Mouse (Mus musculus): Measurements from ENCODE around the gene Kcnj10. TPM values are rescaled to one million over a fixed set of nuclear protein-coding genes. Genes with fewer than 3 reads are reported as not detected.

Kcnj10 gene
- total and polyA plus RNA-seq, 2 experiments from 2014 or later, result 2.9 to 4.1 TPM

DNA sequence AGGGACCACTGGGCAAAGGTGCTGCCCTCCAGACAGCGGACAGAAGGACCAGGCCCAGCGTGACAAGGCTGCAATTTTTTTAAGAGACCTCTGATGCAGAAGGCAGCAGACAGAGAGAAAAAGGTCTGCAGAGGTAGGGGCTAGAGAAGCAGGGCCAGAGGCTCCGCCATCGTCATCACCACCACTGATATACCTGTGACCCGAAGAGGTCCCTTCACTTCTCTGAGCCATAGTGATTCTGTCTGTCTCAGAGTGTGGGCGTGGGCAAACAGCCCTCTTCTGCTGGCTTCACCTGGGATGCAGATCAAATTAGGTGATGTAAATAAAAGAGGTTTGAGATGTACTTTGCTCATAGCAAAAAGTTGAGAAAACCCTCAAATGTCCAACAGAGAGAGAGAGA is 11.4 kb upstream of the Kcnj10 start:
- Histone ChIP-seq H3K36me3 (ENCODE audit: insufficient read depth) (no peaks in the 10 kb centered on the region), H3K4me3 (ENCODE audit: low read depth, low read length) (no peak overlapping the region), H3K27me3 (ENCODE audit: insufficient read depth, low read length) (no peaks in the 10 kb centered on the region), H3K9ac (peak overlapping the region; percentile 51; the same call in 1 of the 2 replicates), H3K4me1 (ENCODE audit: insufficient read depth) (peaks cover 26% of the 10 kb centered on the region), H3K4me2 (ENCODE audit: low read depth) (peak overlapping the region; percentile 60), H3K27ac (ENCODE audit: low read depth, low read length) (peak overlapping the region; percentile 59; the same call in 1 of the 2 replicates), H3K9me3 (ENCODE audit: low read length) (no peaks in the 10 kb centered on the region)
- DNase-seq (no peak), ATAC-seq (no peak; the same call in 1 of the 2 replicates)
- WGBS, result 73% methylated on average over 6 of the region's 6 CpGs
- no peak for TF ChIP-seq CTCF (IDR thresholded peaks at IDR 0.05; ENCODE audit: low read depth)

DNA sequence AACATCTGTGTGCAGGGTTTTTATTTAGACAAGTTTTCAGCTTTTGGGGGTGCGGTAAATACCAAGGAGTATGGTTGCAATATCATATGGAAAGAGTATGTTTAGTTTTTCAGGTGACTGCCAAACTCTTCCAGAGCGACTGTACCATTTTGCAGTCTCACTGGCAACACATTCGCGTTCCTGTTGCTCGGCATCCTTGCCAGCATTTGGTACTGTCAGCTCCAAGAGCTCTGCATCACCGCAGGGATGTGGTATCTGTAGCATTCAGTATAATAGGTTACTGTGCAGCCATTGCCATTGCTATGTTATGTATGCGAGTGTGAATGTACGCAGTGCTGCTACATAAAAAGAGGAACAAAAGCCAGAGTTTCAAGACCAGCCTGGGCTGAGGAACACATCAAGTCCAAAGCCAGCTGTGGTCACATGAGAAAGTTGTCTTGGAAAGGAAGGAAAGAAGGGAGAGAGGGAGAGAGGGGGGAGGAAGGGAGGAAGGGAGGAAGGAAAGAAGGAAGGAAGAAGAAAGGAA is 9.5 kb upstream of the Kcnj10 start:
- Histone ChIP-seq H3K4me1 (ENCODE audit: insufficient read depth) (peaks cover 17% of the 10 kb centered on the region), H3K27ac (ENCODE audit: low read depth, low read length) (no peak overlapping the region), H3K4me2 (ENCODE audit: low read depth) (no peak overlapping the region), H3K4me3 (ENCODE audit: low read depth, low read length) (no peak overlapping the region), H3K36me3 (ENCODE audit: insufficient read depth) (no peaks in the 10 kb centered on the region), H3K9ac (no peak overlapping the region), H3K27me3 (ENCODE audit: insufficient read depth, low read length) (no peaks in the 10 kb centered on the region), H3K9me3 (ENCODE audit: low read length) (no peaks in the 10 kb centered on the region)
- no peak for ATAC-seq
- WGBS, result 38% methylated on average over 8 of the region's 8 CpGs
- DNase-seq, result no peak
- no peak for TF ChIP-seq CTCF (IDR thresholded peaks at IDR 0.05; ENCODE audit: low read depth)

DNA sequence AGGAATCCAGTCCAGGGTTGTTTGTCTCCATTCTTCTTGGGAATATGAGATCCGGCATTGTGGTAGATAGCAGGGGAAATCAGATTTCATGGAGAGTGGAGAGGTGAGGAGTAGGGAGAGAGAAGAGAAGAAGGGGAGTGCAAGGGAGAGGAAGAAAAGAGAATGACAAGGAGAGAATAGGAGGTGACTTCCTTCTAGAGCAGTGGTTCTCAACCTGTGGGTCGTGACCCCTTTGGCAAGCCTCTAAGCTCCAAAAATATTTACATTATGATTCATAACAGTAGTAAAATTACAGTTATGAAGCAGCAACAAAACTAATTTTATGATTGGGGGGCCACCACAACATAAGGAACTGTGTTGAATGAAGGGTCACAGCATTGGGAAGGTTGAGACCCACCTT is 8.1 kb upstream of the Kcnj10 start:
- DNase-seq (no peak), ATAC-seq (no peak)
- H3K27me3 ChIP-seq (ENCODE audit: insufficient read depth, low read length), result no peaks in the 10 kb centered on the region
- H3K9ac ChIP-seq, result no peak overlapping the region
- 91% methylated on average over 2 of the region's 2 CpGs for WGBS
- no peak overlapping the region for H3K4me3 ChIP-seq (ENCODE audit: low read depth, low read length)
- H3K4me2 ChIP-seq (ENCODE audit: low read depth), result no peak overlapping the region
- H3K9me3 ChIP-seq (ENCODE audit: low read length), result no peaks in the 10 kb centered on the region
- H3K4me1 ChIP-seq (ENCODE audit: insufficient read depth), result peaks cover 17% of the 10 kb centered on the region
- no peak overlapping the region for H3K27ac ChIP-seq (ENCODE audit: low read depth, low read length)
- H3K36me3 ChIP-seq (ENCODE audit: insufficient read depth), result no peaks in the 10 kb centered on the region
- TF ChIP-seq CTCF (IDR thresholded peaks at IDR 0.05; ENCODE audit: low read depth), result no peak

DNA sequence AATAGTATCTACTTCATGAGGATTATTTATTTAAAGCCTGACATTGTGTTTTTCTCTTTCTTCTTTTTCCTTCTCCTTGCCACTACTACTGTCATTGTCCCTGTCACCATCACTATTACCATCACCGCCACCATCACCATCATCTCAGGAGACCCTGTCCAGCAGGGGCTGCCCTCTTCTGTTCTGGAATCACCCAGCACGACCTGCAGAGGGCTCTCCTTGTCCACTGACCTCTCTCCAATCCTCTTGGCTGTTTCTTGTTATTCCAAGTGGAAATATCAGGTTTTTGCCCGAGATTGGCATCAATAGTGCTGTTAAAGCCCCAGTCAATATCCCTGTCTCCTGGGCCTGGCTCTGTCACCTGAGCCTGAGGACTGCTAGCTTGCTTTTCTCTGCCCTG is 7.5 kb upstream of the Kcnj10 start:
- H3K4me2 ChIP-seq (ENCODE audit: low read depth), result no peak overlapping the region
- 10% methylated on average over 3 of the region's 3 CpGs for WGBS
- H3K27me3 ChIP-seq (ENCODE audit: insufficient read depth, low read length), result no peaks in the 10 kb centered on the region
- TF ChIP-seq CTCF (IDR thresholded peaks at IDR 0.05; ENCODE audit: low read depth), result peak; percentile 62
- no peak overlapping the region for H3K27ac ChIP-seq (ENCODE audit: low read depth, low read length)
- no peak for DNase-seq
- no peak overlapping the region for H3K9ac ChIP-seq
- H3K4me1 ChIP-seq (ENCODE audit: insufficient read depth), result peaks cover 15% of the 10 kb centered on the region
- no peaks in the 10 kb centered on the region for H3K9me3 ChIP-seq (ENCODE audit: low read length)
- ATAC-seq, result no peak
- H3K4me3 ChIP-seq (ENCODE audit: low read depth, low read length), result no peak overlapping the region
- no peaks in the 10 kb centered on the region for H3K36me3 ChIP-seq (ENCODE audit: insufficient read depth)

DNA sequence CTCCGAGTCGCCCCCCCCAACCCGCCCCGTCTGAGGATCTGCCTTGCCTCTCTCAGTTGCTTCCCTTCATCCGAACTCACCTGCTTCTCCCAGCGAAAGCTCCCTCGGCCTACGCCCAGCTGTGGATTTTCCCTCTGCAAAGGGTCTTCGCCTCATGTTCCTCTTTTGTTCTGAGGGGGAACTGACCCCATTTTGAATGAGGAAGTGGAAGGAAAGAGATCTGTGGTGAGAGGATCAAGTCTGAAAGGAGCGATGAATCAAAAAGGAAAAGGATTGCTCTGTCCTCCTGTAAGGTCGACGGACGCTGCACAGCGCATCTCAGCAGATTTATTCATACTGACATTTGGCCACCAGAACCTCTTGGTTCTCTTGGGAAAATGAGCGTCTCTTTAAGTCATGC is 5.2 kb upstream of the Kcnj10 start:
- ATAC-seq, result no peak
- Histone ChIP-seq H3K27ac (ENCODE audit: low read depth, low read length) (no peak overlapping the region), H3K9me3 (ENCODE audit: low read length) (no peaks in the 10 kb centered on the region), H3K36me3 (ENCODE audit: insufficient read depth) (no peaks in the 10 kb centered on the region), H3K4me1 (ENCODE audit: insufficient read depth) (peaks cover 2% of the 10 kb centered on the region; the same call in 1 of the 2 replicates), H3K4me2 (ENCODE audit: low read depth) (no peak overlapping the region), H3K9ac (no peak overlapping the region), H3K4me3 (ENCODE audit: low read depth, low read length) (no peak overlapping the region), H3K27me3 (ENCODE audit: insufficient read depth, low read length) (no peaks in the 10 kb centered on the region)
- DNase-seq, result no peak
- WGBS, result 84% methylated on average over 15 of the region's 15 CpGs
- no peak for TF ChIP-seq CTCF (IDR thresholded peaks at IDR 0.05; ENCODE audit: low read depth)

DNA sequence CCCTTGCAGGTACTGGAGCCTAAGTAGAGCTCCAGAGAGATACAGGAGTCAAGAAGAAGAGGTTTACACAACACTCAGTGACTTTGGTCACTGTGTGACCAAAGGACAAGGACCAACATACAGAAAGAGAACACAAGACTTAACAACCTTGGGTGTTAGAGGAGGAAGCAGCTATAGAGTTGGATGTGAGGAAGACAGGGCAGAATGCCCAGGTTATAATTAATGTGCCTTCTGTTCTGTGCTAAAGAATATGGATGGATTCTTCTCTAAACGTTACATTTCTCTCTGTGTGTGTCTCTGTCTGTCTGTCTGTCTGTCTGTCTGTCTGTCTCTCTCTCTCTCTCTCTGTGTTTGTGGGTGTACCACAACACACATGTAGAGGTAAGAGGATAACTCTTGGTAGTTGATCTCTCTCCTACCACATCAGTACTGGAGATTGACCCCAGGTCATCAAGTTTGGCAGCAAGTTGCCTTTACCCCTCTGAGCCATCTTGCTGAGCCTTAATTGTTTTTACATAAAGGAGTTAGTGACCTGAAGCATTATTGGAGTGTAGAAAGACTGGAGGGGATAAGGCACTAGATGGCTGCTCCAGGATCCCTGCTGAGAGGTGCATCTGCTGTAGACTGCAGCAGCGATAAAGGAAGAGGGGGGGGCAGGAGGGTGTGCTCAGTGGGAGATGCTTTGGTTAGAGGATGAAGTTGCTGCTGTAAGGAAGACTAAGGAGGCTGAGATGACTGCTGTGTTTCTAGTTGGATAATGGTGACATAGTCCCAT is 3.4 kb upstream of the Kcnj10 start:
- H3K9me3 ChIP-seq (ENCODE audit: low read length), result no peaks in the 10 kb centered on the region
- DNase-seq (no peak), ATAC-seq (no peak)
- WGBS, result 32% methylated on average over 2 of the region's 2 CpGs
- no peaks in the 10 kb centered on the region for H3K27me3 ChIP-seq (ENCODE audit: insufficient read depth, low read length)
- TF ChIP-seq CTCF (IDR thresholded peaks at IDR 0.05; ENCODE audit: low read depth), result no peak
- no peak overlapping the region for H3K9ac ChIP-seq
- peaks cover 3% of the 10 kb centered on the region; the same call in 1 of the 2 replicates for H3K4me1 ChIP-seq (ENCODE audit: insufficient read depth)
- no peak overlapping the region for H3K4me3 ChIP-seq (ENCODE audit: low read depth, low read length)
- no peak overlapping the region for H3K4me2 ChIP-seq (ENCODE audit: low read depth)
- H3K36me3 ChIP-seq (ENCODE audit: insufficient read depth), result no peaks in the 10 kb centered on the region
- H3K27ac ChIP-seq (ENCODE audit: low read depth, low read length), result no peak overlapping the region

DNA sequence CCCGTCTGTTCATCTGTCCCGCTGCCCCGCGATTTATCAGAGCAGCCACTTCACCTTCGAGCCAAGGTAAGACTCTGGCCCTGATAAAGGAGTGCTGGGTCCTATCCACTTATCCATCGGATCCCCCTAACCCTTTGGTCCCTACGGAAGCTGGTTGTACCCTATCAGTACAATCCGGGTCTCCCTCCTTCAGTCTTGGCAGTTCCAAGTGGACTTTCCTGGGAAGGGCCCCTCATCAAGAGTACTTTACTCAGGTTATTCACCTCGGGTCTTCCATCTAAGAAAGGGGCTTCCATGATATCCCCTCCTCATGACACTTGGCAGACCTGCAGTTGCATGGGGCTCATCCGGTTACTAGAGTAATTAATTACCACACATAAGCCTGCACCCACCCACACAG is 376 bp downstream of the Kcnj10 start:
- H3K27me3 ChIP-seq (ENCODE audit: insufficient read depth, low read length), result no peaks in the 10 kb centered on the region
- peaks cover 3% of the 10 kb centered on the region; the same call in 1 of the 2 replicates for H3K4me1 ChIP-seq (ENCODE audit: insufficient read depth)
- peak overlapping the region; percentile 40; the same call in 1 of the 2 replicates for H3K27ac ChIP-seq (ENCODE audit: low read depth, low read length)
- no peak for TF ChIP-seq CTCF (IDR thresholded peaks at IDR 0.05; ENCODE audit: low read depth)
- H3K9ac ChIP-seq, result no peak overlapping the region
- ATAC-seq, result no peak
- no peaks in the 10 kb centered on the region for H3K36me3 ChIP-seq (ENCODE audit: insufficient read depth)
- no peak for DNase-seq
- peak overlapping the region; percentile 42 for H3K4me3 ChIP-seq (ENCODE audit: low read depth, low read length)
- 8% methylated on average over 10 of the region's 10 CpGs for WGBS
- H3K4me2 ChIP-seq (ENCODE audit: low read depth), result peak overlapping the region; percentile 65
- no peaks in the 10 kb centered on the region for H3K9me3 ChIP-seq (ENCODE audit: low read length)
